Comparison of ENCODE assay signal across 20 mouse cellular contexts in the genomic region with DNA sequence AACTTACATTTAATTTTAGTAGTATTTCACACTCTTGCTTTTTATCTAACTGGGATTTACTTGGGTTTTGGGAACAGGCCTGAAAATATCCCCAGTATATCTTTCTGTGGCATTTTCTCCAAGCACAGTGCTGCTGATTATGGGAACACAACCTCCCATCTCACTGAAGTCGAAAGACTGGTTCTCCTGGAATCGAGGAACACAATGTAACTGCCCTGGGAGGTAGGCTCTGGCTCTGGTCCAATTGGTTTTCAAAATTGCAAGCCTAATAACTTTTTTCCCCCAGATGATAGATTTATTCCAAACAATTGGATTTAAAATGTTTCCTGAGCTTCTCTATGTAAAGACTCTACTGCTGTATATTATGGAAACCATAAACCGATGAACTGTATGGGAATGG. TPM values are rescaled to one million over a fixed set of nuclear protein-coding genes. Genes with fewer than 3 reads are reported as not detected.
DNase-seq lines count a peak whose midpoint lies in the region.
"Had no signal": no experiment of that assay in that cellular context is flagged by ENCODE, and none has a peak within 500 bp of the region (broad histone marks: within the 10 kb centered on the region; RNA-seq: fewer than 3 reads in every experiment).

No protein-coding gene starts in this region.

- no peak overlapping the region for H3K27ac ChIP-seq in hindbrain, embryonic 10.5 days
- H3K27ac ChIP-seq: forebrain, embryonic 10.5 days; heart, embryonic 13.5 days; hindbrain, embryonic 12.5 days; kidney, postnatal 0 days; midbrain, embryonic 12.5 days had no signal

- peak; percentile 37 to 41 for DNase-seq in kidney, adult 8-10 months
- no peak for DNase-seq in kidney, postnatal 4 days
- peak; percentile 22 for DNase-seq in urinary bladder, postnatal 25 days (ENCODE audit: low spot score)
- no peak for DNase-seq in urinary bladder, adult 2 months (ENCODE audit: low spot score)
- peak; percentile 46 to 52 for DNase-seq in kidney, postnatal 36 days
- peak; percentile 66 for DNase-seq in lung, postnatal 36 days
- DNase-seq in hindbrain, embryonic 10.5 days (ENCODE audit: low spot score): no peak
- DNase-seq in retina, embryonic 14.5 days (ENCODE audit: low spot score): no peak
- DNase-seq: adrenal gland, adult 2 months; cerebellum, adult 11 months; cerebellum, adult 9-11 months; gastrocnemius, postnatal 10 days; heart, postnatal 14 days; liver, postnatal 0 days; thymus, postnatal 14 days had no signal

- H3K9me3 ChIP-seq in hindbrain, embryonic 10.5 days: no peaks in the 10 kb centered on the region
- H3K9me3 ChIP-seq: forebrain, embryonic 10.5 days; heart, embryonic 13.5 days; hindbrain, embryonic 12.5 days; midbrain, embryonic 12.5 days had no signal

- H3K4me1 ChIP-seq in hindbrain, embryonic 10.5 days (replicated peaks): peaks cover 12% of the 10 kb centered on the region
- H3K4me1 ChIP-seq: midbrain, embryonic 12.5 days had no signal

- H3K4me3 ChIP-seq in hindbrain, embryonic 10.5 days: no peak overlapping the region
- H3K4me3 ChIP-seq: forebrain, embryonic 10.5 days; heart, embryonic 13.5 days; hindbrain, embryonic 12.5 days; midbrain, embryonic 12.5 days had no signal

- H3K36me3 ChIP-seq in hindbrain, embryonic 10.5 days: no peaks in the 10 kb centered on the region
- H3K36me3 ChIP-seq: forebrain, embryonic 10.5 days; heart, embryonic 13.5 days; hindbrain, embryonic 12.5 days; midbrain, embryonic 12.5 days had no signal

- H3K27me3 ChIP-seq in hindbrain, embryonic 10.5 days (ENCODE audit: insufficient read depth, poor library complexity, severe bottlenecking): peaks cover 6% of the 10 kb centered on the region; the same call in 1 of the 2 replicates
- H3K27me3 ChIP-seq: heart, embryonic 13.5 days; hindbrain, embryonic 12.5 days; midbrain, embryonic 12.5 days had no signal

- WGBS in hindbrain, embryonic 10.5 days: 77% methylated on average over 3 of the region's 3 CpGs

RNA-seq across cellular contexts. Expression of a gene that starts 4.8 kb away (rescaled TPM):
- 52.2 and 56.8 TPM in 2 replicates for polyA plus RNA-seq in urinary bladder, adult 2 months (2012; rRNA removed)
- polyA plus RNA-seq in hindbrain, embryonic 10.5 days (2016; fragmentation: Nextera tagmentation; extraction: Ambion mirVana): 134 and 142 TPM in 2 replicates

RNA-seq across cellular contexts. Expression of a gene that starts 55.3 kb away (rescaled TPM):
- polyA plus RNA-seq in urinary bladder, adult 2 months (2012; rRNA removed): 27.6 and 29.1 TPM in 2 replicates
- 23.2 and 23.6 TPM in 2 replicates for polyA plus RNA-seq in hindbrain, embryonic 10.5 days (2016; fragmentation: Nextera tagmentation; extraction: Ambion mirVana)

Comparison
In these comparisons a context has a peak if more than half of its experiments do, and no peak if none do; other contexts are left out.
1. DNase-seq: peak in kidney, adult 8-10 months (2 of 2), urinary bladder, postnatal 25 days (single experiment), kidney, postnatal 36 days (2 of 2) and lung, postnatal 36 days (single experiment); none in kidney, postnatal 4 days (0 of 2), urinary bladder, adult 2 months (single experiment), hindbrain, embryonic 10.5 days (single experiment) and retina, embryonic 14.5 days (single experiment).